Mouse (Mus musculus) kidney, adult 2 months (tissue): ENCODE data around the gene Mrpl22. TPM values are rescaled to one million over a fixed set of nuclear protein-coding genes. Genes with fewer than 3 reads are reported as not detected.

ENCODE experiments used
- DNase-seq: peaks from one replicate; pipeline ENCODE4 v3.0.0; 2021
- H3K27ac ChIP-seq: fragments of 200-500 bp; 2 replicates; pipeline ENCODE4 v1.5.1; 2012; ENCODE audit warnings: low read depth, low read length, control low read depth, inconsistent platforms; ENCODE audit not compliant: insufficient read depth
- H3K27me3 ChIP-seq: fragments of 200-500 bp; replicated peaks from 2 replicates; pipeline ENCODE4 v1.6.1; 2012; ENCODE audit warnings: mild to moderate bottlenecking, moderate library complexity, low read length, inconsistent platforms; ENCODE audit not compliant: control insufficient read depth, insufficient read depth
- H3K36me3 ChIP-seq: fragments of 200-500 bp; 2 replicates; pipeline ENCODE4 v1.6.1; 2012; ENCODE audit warnings: mild to moderate bottlenecking, moderate library complexity, low read length, inconsistent platforms; ENCODE audit not compliant: control insufficient read depth, insufficient read depth
- H3K4me1 ChIP-seq: fragments of 200-500 bp; 2 replicates; pipeline ENCODE4 v1.6.1; 2011; ENCODE audit warnings: low read length; ENCODE audit not compliant: control insufficient read depth, insufficient read depth
- H3K4me3 ChIP-seq: fragments of 200-500 bp; 2 replicates; pipeline ENCODE4 v1.5.1; 2011; ENCODE audit warnings: mild to moderate bottlenecking, low read depth, low read length, control low read depth; ENCODE audit not compliant: insufficient read depth
- CTCF ChIP-seq: fragments of 200-500 bp; conservative IDR thresholded peaks from 2 replicates; pipeline ENCODE4 v1.5.1; 2011; ENCODE audit warnings: low read depth, mild to moderate bottlenecking, control low read depth, low read length, moderate library complexity, mixed read lengths; ENCODE audit not compliant: insufficient read depth, insufficient read length
- POLR2A ChIP-seq: fragments of 200-500 bp; IDR thresholded peaks from one replicate; pipeline ENCODE4 v1.6.1; 2011; ENCODE audit warnings: low read depth, low read length, control low read depth
- WGBS: fragments of 180-500 bp; shearing (Covaris S2); methylation state at CpG from one replicate; pipeline ENCODE4 v1.1.7; 2018; 5-methylcytosine and 5-hydroxymethylcytosine counted together
- polyA plus RNA-seq: library from polyadenylated mRNA; depleted of rRNA; stranded (reverse); fragments of >200 nt; gene quantifications from 2 replicates; pipeline ENCODE4 v1.2.3, GENCODE M21; 2012

Mrpl22 gene
- polyA plus RNA-seq, 1 experiment = 78.2 TPM

GRCm38 (mm10) chr11:58134869-58135268, 36.6 kb upstream of the Mrpl22 start:
- H3K27me3 ChIP-seq = no peaks in the 10 kb centered on the region
- no peaks in the 10 kb centered on the region; the same call in none of the 2 replicates for H3K36me3 ChIP-seq
- no peak for TF ChIP-seq POLR2A
- TF ChIP-seq CTCF = no peak
- no peak for DNase-seq
- H3K27ac ChIP-seq = no peak overlapping the region
- H3K4me1 ChIP-seq = no peaks in the 10 kb centered on the region
- H3K4me3 ChIP-seq = no peak overlapping the region

- H3K27me3 ChIP-seq = no peaks in the 10 kb centered on the region
- H3K4me3 ChIP-seq = no peak overlapping the region
- TF ChIP-seq POLR2A = no peak
- TF ChIP-seq CTCF = no peak
- H3K36me3 ChIP-seq = no peaks in the 10 kb centered on the region; the same call in none of the 2 replicates
- H3K27ac ChIP-seq = no peak overlapping the region
- DNase-seq = no peak
- no peaks in the 10 kb centered on the region for H3K4me1 ChIP-seq
Observed at GRCm38 (mm10) chr11:58135296-58135695, 36.2 kb upstream of the Mrpl22 start.

- Histone ChIP-seq H3K36me3 (no peaks in the 10 kb centered on the region; the same call in none of the 2 replicates), H3K4me1 (no peaks in the 10 kb centered on the region), H3K4me3 (no peak overlapping the region), H3K27me3 (no peaks in the 10 kb centered on the region), H3K27ac (no peak overlapping the region)
- TF ChIP-seq CTCF = no peak
- no peak for TF ChIP-seq POLR2A
- DNase-seq = no peak
- WGBS = 93% methylated on average over 6 of the region's 6 CpGs
Observed at GRCm38 (mm10) chr11:58136677-58137076, 34.8 kb upstream of the Mrpl22 start.

- peaks cover 2% of the 10 kb centered on the region for H3K36me3 ChIP-seq
Observed at GRCm38 (mm10) chr11:58138821-58139220, 32.6 kb upstream of the Mrpl22 start.

GRCm38 (mm10) chr11:58139466-58139865, 32.0 kb upstream of the Mrpl22 start:
- WGBS = 80% methylated on average over 3 of the region's 3 CpGs
- H3K4me1 ChIP-seq = no peaks in the 10 kb centered on the region
- H3K27me3 ChIP-seq = no peaks in the 10 kb centered on the region
- no peak overlapping the region for H3K27ac ChIP-seq
- TF ChIP-seq CTCF (no peak), POLR2A (no peak)
- peaks cover 2% of the 10 kb centered on the region for H3K36me3 ChIP-seq
- DNase-seq = no peak
- H3K4me3 ChIP-seq = no peak overlapping the region

More at GRCm38 (mm10) chr11:58138821-58139220, 32.6 kb upstream of the Mrpl22 start:
- Histone ChIP-seq H3K27ac (no peak overlapping the region), H3K4me1 (no peaks in the 10 kb centered on the region), H3K27me3 (no peaks in the 10 kb centered on the region), H3K4me3 (no peak overlapping the region)
- TF ChIP-seq POLR2A = no peak
- no peak for TF ChIP-seq CTCF
- 94% methylated on average over 11 of the region's 11 CpGs for WGBS
- no peak for DNase-seq

- DNase-seq = no peak
- 88% methylated on average over 9 of the region's 9 CpGs for WGBS
- no peaks in the 10 kb centered on the region for H3K27me3 ChIP-seq
- H3K4me1 ChIP-seq = no peaks in the 10 kb centered on the region
- no peak overlapping the region for H3K4me3 ChIP-seq
- H3K27ac ChIP-seq = no peak overlapping the region
- TF ChIP-seq POLR2A (no peak), CTCF (no peak)
- H3K36me3 ChIP-seq = peaks cover 7% of the 10 kb centered on the region; the same call in 1 of the 2 replicates
Observed at GRCm38 (mm10) chr11:58143704-58144426, 27.6 kb upstream of the Mrpl22 start.

- H3K27me3 ChIP-seq = no peaks in the 10 kb centered on the region
- no peak for TF ChIP-seq POLR2A
- no peak for TF ChIP-seq CTCF
- no peak overlapping the region for H3K27ac ChIP-seq
- H3K4me1 ChIP-seq = no peaks in the 10 kb centered on the region
- peak; percentile 33 for DNase-seq
- 57% methylated on average over 5 of the region's 5 CpGs for WGBS
- no peak overlapping the region for H3K4me3 ChIP-seq
- peaks cover 8% of the 10 kb centered on the region; the same call in 1 of the 2 replicates for H3K36me3 ChIP-seq
Observed at GRCm38 (mm10) chr11:58146241-58146640, 25.2 kb upstream of the Mrpl22 start.
